Mouse (Mus musculus) bone marrow macrophage, adult 2 months (primary cell): ENCODE data around the gene Ksr1.

Experiments used
- CTCF ChIP-seq: IDR thresholded peaks from 2 replicates; pipeline ENCODE4 v1.5.1; 2012; ENCODE audit warnings: low read depth, mild to moderate bottlenecking, low read length, moderate library complexity
- POLR2A ChIP-seq: IDR thresholded peaks from 2 replicates; pipeline ENCODE4 v1.6.1; 2012; ENCODE audit warnings: mild to moderate bottlenecking, low read depth, low read length, borderline replicate concordance

GRCm38 (mm10) chr11:79052769-79053168, 93.4 kb downstream of the Ksr1 start:
- TF ChIP-seq CTCF, result no peak
- TF ChIP-seq POLR2A, result no peak
